ENCODE assay signal across 9 mouse cellular contexts in the genomic region with DNA sequence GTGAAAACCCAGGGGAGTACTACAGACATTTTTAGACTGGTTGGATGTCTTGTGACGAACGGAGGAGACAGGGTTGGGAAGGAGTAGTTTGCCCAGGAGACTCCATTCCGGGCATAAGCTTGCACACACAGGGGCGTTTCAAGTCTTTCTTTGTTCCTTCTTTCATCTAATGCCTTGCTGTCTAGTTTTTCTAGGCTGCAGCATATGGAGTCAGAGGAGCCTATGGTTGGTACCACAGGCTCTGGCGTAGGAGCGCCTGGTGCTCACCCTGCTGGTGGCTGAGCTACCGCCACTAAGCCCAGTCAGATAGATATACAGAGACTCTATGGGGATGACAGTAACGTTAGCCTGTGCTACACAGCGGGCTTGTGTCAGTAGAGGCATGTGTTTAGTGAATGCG. TPM values are rescaled to one million over a fixed set of nuclear protein-coding genes. Genes with fewer than 3 reads are reported as not detected.
DNase-seq lines count a peak whose midpoint lies in the region; ATAC-seq and TF ChIP-seq lines count a peak whose summit lies in the region.
"Had no signal": no experiment of that assay in that cellular context is flagged by ENCODE, and none has a peak within 500 bp of the region (broad histone marks: within the 10 kb centered on the region; RNA-seq: fewer than 3 reads in every experiment).

No protein-coding gene starts in this region.

- TF ChIP-seq CTCF in liver, embryonic 14.5 days (IDR thresholded peaks at IDR 0.05; ENCODE audit: low read depth) = peak; percentile 19; the same call in 1 of the 2 replicates

- 86% methylated on average over 10 of the region's 10 CpGs for WGBS in kidney, embryonic 15.5 days
- 87% methylated on average over 10 of the region's 10 CpGs for WGBS in kidney, embryonic 14.5 days
- WGBS in liver, embryonic 14.5 days (ENCODE audit: insufficient replicate concordance) = 80% methylated on average over 10 of the region's 10 CpGs

- no peak for ATAC-seq in kidney, embryonic 15.5 days (replicated peaks; ENCODE audit: low FRiP score)
- no peak for ATAC-seq in kidney, embryonic 14.5 days (ENCODE audit: low FRiP score, low TSS enrichment)
- no peak for ATAC-seq in liver, embryonic 14.5 days (ENCODE audit: insufficient read depth)
- no peak for ATAC-seq in erythroid progenitor cell, adult 5-6 weeks (replicated peaks; ENCODE audit: low FRiP score, poor library complexity, severe bottlenecking)

- H3K9ac ChIP-seq in kidney, embryonic 15.5 days = no peak overlapping the region
- no peak overlapping the region for H3K9ac ChIP-seq in kidney, embryonic 14.5 days (ENCODE audit: low read depth, low read length)
- H3K9ac ChIP-seq in liver, embryonic 14.5 days (replicated peaks) = no peak overlapping the region
- H3K9ac ChIP-seq: heart, embryonic 15.5 days had no signal

- TF ChIP-seq EP300 in liver, embryonic 14.5 days (IDR thresholded peaks at IDR 0.05; ENCODE audit: low read depth) = no peak

- no peak overlapping the region for H3K4me3 ChIP-seq in kidney, embryonic 15.5 days (replicated peaks)
- H3K4me3 ChIP-seq in kidney, embryonic 14.5 days (ENCODE audit: low read length) = no peak overlapping the region
- no peak overlapping the region for H3K4me3 ChIP-seq in liver, embryonic 14.5 days (ENCODE audit: insufficient read depth in 1 of 2, low read depth in 2 of 2, low read length in 2 of 2)
- H3K4me3 ChIP-seq: heart, embryonic 15.5 days had no signal

- no peaks in the 10 kb centered on the region for H3K36me3 ChIP-seq in kidney, embryonic 15.5 days
- no peaks in the 10 kb centered on the region for H3K36me3 ChIP-seq in kidney, embryonic 14.5 days (ENCODE audit: control insufficient read depth, insufficient read depth, low read length)
- no peaks in the 10 kb centered on the region for H3K36me3 ChIP-seq in liver, embryonic 14.5 days (replicated peaks; ENCODE audit: control insufficient read depth, insufficient read depth, low read depth)
- H3K36me3 ChIP-seq: heart, embryonic 15.5 days had no signal

- peak; percentile 28 to 41 for DNase-seq in right cerebral cortex, adult 2 months (ENCODE audit: low spot score in 2 of 2)
- DNase-seq in right cerebral cortex, postnatal 14 days = no peak
- no peak for DNase-seq in liver, embryonic 14.5 days (ENCODE audit: low read depth in 3 of 3, low spot score in 3 of 3)
- DNase-seq in ovary, postnatal 14 days (ENCODE audit: low spot score) = no peak
- DNase-seq: thymus, adult 2 months had no signal

- no peaks in the 10 kb centered on the region for H3K9me3 ChIP-seq in kidney, embryonic 15.5 days (replicated peaks)
- H3K9me3 ChIP-seq in kidney, embryonic 14.5 days (ENCODE audit: control insufficient read depth, low read length) = no peaks in the 10 kb centered on the region
- H3K9me3 ChIP-seq in liver, embryonic 14.5 days (ENCODE audit: control insufficient read depth, low read length) = no peaks in the 10 kb centered on the region
- H3K9me3 ChIP-seq: heart, embryonic 15.5 days had no signal

- H3K27ac ChIP-seq in kidney, embryonic 15.5 days = peak overlapping the region; percentile 25; the same call in 1 of the 2 replicates
- no peak overlapping the region for H3K27ac ChIP-seq in kidney, embryonic 14.5 days (ENCODE audit: low read depth, low read length)
- H3K27ac ChIP-seq in liver, embryonic 14.5 days = no peak overlapping the region
- H3K27ac ChIP-seq: heart, embryonic 15.5 days had no signal

- no peak overlapping the region for H3K4me2 ChIP-seq in kidney, embryonic 15.5 days
- no peak overlapping the region for H3K4me2 ChIP-seq in kidney, embryonic 14.5 days (replicated peaks; ENCODE audit: low read depth, low read length)
- H3K4me2 ChIP-seq in liver, embryonic 14.5 days (ENCODE audit: low read depth) = no peak overlapping the region
- H3K4me2 ChIP-seq: heart, embryonic 15.5 days had no signal

- peaks cover 28% of the 10 kb centered on the region for H3K4me1 ChIP-seq in kidney, embryonic 15.5 days
- H3K4me1 ChIP-seq in kidney, embryonic 14.5 days (ENCODE audit: control insufficient read depth, insufficient read depth, low read length) = peaks cover 17% of the 10 kb centered on the region; the same call in 1 of the 2 replicates
- H3K4me1 ChIP-seq in liver, embryonic 14.5 days (replicated peaks; ENCODE audit: control insufficient read depth in 2 of 2, insufficient read depth in 2 of 2, low read length in 1 of 2) = peaks cover 17 to 24% of the 10 kb centered on the region in 2 experiments

- no peaks in the 10 kb centered on the region for H3K27me3 ChIP-seq in kidney, embryonic 15.5 days
- H3K27me3 ChIP-seq in kidney, embryonic 14.5 days (ENCODE audit: control insufficient read depth, insufficient read depth, low read length) = no peaks in the 10 kb centered on the region
- H3K27me3 ChIP-seq in liver, embryonic 14.5 days (ENCODE audit: control insufficient read depth, insufficient read depth, low read length) = no peaks in the 10 kb centered on the region
- H3K27me3 ChIP-seq: heart, embryonic 15.5 days had no signal

RNA-seq across cellular contexts. Expression of a gene that starts 42.0 kb away (rescaled TPM):
- polyA plus RNA-seq in kidney, embryonic 15.5 days (2015; fragmentation: Nextera tagmentation; extraction: Ambion mirVana) = 41.1 and 42.2 TPM in 2 replicates
- 23.5 and 45.1 TPM in 2 replicates for polyA plus RNA-seq in kidney, embryonic 14.5 days (2014; fragmentation: Nextera tagmentation; extraction: Ambion mirVana)
- polyA plus RNA-seq in liver, embryonic 14.5 days (2012; rRNA removed) = 0.95 and 1.3 TPM in 2 replicates
- 3.6 and 4.0 TPM in 2 replicates for polyA plus RNA-seq in liver, embryonic 14.5 days (2014; fragmentation: Nextera tagmentation; extraction: Ambion mirVana)
- total RNA-seq in erythroid progenitor cell, adult 5-6 weeks (2015; ENCODE audit: low replicate concordance) = 68.1 and 117 TPM in 2 replicates
- 79.5 and 84.0 TPM in 2 replicates for total RNA-seq in erythroid progenitor cell, adult 5-6 weeks (2017; ENCODE audit: low replicate concordance)

Comparison
In these comparisons a context has a peak if more than half of its experiments do, and no peak if none do; other contexts are left out.
1. DNase-seq: peak in right cerebral cortex, adult 2 months (2 of 2); none in right cerebral cortex, postnatal 14 days (single experiment), liver, embryonic 14.5 days (0 of 3) and ovary, postnatal 14 days (single experiment).